Mouse (Mus musculus): ENCODE measurements around the gene Zfp239. TPM values are rescaled to one million over a fixed set of nuclear protein-coding genes. Genes with fewer than 3 reads are reported as not detected.

Gene Zfp239
- total RNA-seq, 2 experiments from 2014 or later = 2.3 to 3.3 TPM

DNA sequence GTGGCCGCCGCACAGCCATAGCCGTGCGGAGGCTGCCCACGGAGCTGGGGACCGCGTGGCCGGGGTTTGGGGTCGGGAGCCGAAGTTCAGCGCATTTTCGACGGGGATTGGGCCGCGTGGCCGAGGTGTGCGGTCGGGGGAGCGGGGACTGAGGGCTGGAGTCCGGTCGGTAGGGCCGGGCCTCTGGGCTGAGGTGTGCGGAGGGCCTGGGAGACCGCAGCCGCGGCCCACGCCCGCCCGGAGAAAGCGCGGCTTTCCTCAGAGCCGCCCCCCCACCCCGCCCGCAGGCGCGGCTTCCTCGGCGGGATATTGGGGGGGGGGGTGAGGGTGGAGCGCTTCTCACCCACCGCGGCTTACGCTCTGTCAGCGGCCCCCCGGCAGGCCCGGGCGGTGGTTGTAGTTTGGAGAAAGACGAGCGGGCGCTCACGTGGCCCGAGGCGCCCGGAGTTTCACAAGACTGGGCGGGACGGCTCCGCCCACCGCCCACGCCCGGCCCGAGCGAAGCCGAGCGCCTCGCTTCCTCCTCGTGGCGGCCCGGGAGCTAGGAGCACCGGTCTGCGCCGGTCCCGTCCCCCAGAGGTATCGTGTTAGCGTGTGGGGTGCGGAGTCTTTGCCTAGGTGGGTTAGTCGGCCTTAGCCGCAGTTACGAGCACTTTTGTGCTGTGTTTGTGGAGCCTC lies 45.5 kb downstream of the Zfp239 start:
- DNase-seq = peak; percentile 92 to 95

DNA sequence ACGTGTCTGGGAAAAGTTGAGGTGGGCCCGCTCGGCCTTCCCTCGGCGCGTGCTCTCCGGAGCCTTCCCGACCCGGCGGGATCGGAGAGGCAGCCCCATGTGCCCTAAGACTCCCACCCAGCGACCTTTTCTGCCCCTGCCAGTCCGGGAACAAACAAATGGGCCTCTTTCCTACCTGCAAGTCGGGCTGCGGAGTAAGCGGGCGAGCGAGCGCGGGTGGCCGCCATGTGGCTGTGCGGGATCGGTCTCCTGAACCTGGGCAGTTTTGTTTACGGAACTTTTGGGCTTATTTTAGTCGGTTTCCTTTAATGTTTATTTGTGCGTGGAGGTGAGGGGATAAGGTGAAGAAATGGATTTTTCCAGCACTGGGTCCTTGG lies 46.1 kb downstream of the Zfp239 start:
- DNase-seq = peak in 1 of 2 experiments; percentile 47

DNA sequence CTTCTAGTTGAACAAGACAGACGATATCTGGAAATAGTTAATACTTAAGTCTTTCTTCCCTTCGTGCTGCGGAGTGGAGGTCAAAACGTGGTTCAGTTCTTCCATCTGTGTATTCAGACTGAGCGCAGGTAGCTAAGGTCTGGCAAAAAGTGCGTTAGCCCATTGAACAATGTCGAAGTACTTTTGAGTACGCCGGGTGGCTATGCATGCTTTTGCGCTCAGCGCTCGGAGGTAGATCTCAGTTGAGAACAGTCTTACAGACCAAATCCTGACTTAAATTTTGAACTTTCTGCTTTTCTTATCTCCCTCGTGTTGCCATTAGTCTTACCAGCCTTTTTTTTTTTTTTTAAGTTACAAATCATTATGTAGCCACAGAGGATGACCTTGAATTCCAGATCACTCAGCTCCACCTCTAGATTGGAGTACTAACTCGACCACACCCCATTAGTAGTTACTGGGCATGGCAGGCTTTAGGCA lies 46.6 kb downstream of the Zfp239 start:
- no peak for DNase-seq

DNA sequence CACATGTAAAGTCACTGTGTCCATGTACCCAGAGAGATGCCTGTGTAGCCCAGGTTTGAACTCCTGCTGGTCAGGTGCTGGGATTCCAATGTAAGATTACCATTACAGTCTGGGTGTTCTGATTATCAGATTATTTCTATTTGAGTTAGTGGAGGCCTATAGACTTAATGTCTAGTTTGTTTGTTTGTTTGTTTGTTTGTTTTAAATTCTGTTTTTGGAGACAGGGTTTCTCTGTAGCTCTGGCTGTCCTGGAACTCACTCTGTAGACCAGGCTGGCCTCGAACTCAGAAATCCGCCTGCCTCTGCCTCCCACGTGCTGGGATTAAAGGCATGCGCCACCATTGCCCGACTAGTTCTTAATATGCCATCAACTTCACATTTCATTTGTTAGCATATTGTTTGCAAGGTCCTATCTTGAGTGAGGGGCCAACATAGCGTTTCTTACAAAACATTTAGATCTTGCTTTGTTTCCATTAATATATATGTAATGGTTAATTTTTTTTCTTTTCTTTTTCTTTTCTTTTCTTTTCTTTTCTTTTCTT lies 48.3 kb downstream of the Zfp239 start:
- DNase-seq = no peak

DNA sequence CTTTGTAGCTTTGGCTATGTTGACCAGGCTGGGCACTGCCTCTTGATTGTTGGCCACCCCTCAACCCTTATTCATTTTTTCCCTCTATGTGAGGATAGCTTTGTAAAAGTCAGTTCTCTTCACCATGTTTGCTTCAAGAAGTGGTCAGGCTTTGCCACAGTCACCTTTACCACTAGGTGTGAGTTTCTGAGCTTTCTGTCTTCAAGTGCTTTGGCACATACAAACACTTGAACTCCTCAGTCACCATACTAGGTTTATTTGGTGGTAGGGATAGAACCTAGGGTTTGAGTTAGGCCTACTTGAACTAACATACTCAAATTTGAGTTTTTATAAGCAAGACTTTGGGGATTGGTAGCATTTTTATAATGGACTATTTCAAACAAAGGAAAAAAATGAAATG lies 52.6 kb downstream of the Zfp239 start:
- no peak for DNase-seq

DNA sequence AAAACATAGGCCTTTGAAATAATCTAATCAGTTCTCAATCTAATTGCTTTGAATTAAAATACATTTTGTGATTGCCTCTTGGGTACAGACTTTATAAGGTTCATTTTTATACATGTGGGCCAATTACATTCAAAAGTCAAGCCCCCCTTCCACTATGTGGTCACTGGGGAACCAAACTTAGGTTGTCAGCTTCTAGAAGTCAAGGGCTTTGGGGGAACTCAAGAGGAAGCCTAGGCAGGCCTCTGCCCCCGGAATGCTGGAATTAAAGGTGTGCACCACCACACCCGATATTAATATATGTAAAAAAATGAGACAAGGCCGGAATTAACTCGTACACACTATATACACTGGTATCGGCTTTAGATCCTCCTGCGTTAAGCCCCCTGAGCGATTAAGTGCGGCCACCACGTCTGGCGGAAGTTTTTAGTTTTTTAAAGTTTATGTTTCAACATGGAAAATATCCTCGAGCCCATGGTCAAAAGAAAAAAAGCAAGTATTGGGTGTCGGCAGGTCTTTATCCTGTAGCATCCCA lies 54.4 kb downstream of the Zfp239 start:
- DNase-seq = no peak

DNA sequence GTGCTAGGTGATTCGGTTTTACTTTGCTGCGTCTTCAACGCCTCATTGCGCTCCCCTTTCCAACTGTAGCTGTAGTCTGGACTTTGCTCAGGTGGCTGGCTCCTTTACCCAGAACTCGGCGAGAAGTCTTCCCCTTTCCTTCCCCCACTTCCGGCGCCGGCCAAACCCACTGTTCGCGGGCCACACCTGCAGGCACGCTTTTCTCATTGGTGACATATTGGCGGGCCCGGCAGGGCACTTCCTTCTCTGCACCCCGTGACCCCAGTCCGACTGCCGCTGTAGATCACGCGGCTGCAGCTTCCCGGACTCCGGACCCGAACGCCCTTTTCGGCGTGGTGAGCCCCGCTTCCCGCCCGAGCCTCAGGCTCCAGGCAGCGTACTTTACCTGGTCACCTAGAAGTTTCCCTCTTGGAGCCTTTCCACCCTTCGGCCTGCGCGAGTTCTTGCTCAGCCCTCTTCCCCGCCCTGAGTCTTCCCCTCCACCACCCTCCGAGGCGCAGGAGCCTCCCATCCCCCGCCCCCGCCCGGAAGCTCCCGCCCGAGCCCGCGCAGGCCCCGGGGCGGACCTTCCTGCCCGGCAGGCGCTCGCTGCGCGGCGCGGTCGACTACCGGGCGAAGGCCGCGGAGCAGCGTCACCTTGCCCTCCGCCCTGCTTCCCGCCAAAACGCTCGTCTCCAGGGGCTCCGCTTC lies 55.0 kb downstream of the Zfp239 start:
- DNase-seq = peak; percentile 86 to 91

DNA sequence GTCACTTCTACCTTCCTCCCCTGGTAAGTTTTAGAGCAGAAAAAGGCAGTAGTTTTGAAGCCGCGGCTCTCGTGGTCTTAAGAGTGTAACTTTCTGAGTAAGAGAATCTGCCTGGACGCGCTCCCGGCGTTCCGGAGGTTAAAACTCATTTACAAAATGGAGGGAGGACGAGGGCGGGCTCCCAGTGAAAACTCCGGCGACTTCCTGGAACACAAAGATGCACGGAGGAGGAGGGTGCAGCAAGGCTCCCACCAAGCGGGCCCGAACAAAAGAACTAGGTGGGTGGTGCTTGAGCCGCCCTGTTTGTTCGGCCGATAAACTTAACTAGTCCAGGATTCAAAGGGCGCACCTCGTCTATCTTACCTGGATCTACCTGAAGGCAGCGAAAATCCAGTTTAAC lies 55.7 kb downstream of the Zfp239 start:
- peak; percentile 66 to 75 for DNase-seq

DNA sequence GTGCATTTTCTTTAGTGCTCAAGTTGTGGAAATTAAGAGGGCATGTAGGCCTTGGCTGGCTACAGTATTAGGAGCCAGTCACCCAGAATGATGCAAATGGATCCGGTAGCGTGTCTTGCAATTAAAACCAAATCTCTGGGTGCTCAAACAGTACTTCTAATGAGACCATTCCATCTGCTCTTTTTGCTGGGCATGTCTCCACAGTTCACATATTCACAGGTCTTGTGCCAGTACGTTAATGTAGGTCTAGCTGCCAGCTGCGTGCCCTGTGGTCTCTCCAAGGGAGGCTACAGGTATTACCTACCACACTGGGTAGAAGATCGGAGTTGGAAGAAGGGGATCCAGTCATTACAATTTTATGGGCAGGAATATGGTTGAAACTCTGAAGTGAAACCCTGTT lies 56.1 kb downstream of the Zfp239 start:
- DNase-seq = no peak

DNA sequence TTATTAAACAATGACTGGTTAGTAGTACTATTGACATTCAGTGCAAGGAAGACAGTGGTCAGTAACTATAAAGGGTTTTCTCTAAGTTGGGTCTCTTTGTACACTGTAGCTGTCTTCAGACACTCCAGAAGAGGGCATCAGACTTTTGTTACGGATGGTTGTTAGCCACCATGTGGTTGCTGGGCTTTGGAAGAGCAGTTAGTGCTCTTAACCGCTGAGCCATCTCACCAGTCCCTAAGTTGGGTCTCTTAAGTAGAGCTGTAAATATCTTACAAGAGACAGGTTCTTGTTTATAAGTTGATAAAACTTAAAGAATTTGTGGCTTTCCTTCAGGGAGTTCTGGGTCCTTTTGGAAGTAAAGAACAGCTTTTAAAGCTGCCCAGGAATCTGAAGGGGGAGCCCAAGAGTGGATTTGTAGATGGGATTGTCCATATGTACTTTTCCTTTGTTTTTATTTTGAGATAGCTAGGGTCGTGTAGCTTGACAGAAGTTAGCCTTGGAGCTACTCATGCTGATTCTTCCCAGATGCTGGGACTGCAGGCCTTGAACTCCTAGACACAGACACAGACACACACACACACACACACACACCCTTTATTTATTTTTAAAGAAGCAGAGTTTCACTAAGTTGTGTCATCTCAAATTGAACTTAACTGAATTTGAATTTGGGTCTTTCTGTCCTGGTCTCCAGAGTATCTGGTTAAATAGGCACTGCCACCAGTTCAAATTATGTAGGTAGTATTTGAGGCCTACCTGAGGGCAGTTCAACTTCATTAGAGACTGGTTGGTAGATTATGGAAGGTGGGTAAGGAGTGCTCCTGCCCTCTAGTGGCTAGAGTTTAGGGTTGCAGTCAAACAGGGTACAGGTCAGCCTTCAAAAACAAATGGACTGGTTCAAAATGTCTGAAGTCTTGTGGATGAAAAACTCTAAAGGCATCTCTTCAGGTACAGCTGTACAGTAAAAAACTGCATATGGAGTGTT lies 59.0 kb downstream of the Zfp239 start:
- DNase-seq = peak; percentile 14 to 48

DNA sequence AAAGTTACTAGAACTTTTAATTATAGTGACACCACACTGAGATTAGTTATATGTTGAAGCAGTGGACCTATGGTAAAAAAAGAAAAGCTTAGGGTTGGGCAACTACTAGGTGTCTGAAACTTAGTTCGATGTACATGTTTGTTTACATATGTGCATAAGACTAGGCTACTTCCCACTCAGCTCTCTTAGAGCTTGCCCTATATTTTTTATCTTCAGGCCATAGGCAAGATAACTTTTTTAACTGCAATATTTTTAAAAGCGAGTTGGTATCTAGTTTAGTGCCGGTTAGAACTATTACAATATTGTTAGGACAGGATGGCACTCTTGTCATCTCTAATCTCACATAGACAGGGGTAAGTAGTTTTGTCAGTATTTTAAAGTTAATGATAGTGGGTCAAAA lies 60.1 kb downstream of the Zfp239 start:
- no peak for DNase-seq

Other genes with a start within 250 kb of the Zfp239 start
- 10 to 100 TPM; 32.7 to 42.6 TPM for gene Zfp637, start 20.9 kb upstream of the Zfp239 start, total RNA-seq (2021)
- 100 to 1,000 TPM; 380 to 388 TPM for gene Hnrnpf, start 38.2 kb downstream of the Zfp239 start, total RNA-seq (2021)
- gene Fxyd4, start 75.6 kb downstream of the Zfp239 start, total RNA-seq (2021) = not detected
- gene Rasgef1a, start 149.3 kb downstream of the Zfp239 start, total RNA-seq (2021) = under 1 TPM; 0.13 to 0.33 TPM

All from adrenal gland, postnatal 36 days (tissue).